Mouse (Mus musculus) hematopoietic stem cell, adult 5-6 weeks (primary cell): ENCODE measurements around the gene Ruvbl2. TPM values are rescaled to one million over a fixed set of nuclear protein-coding genes. Genes with fewer than 3 reads are reported as not detected.
"Not testable (repeated sequence)": the region's sequence is repeated elsewhere in the genome, so short reads cannot be mapped to it uniquely, and the experiment has no call there.

Experiments
- ATAC-seq, 2 experiments: fragments of 125-278 bp in 1 of 2; replicated peaks in 1 of 2; 2 replicates each; pipeline ENCODE4 v1.8.0; 2016 to 2017; ENCODE audit warnings: inconsistent platforms in 2 of 2, mild to moderate bottlenecking in 2 of 2, moderate number of reproducible peaks in 2 of 2, low read depth in 1 of 2, moderate TSS enrichment in 1 of 2; ENCODE audit not compliant: low FRiP score in 2 of 2, poor library complexity in 2 of 2, severe bottlenecking in 2 of 2, insufficient read depth in 1 of 2, low TSS enrichment in 1 of 2
- total RNA-seq: library from RNA; stranded (forward); fragments of 172-1452, 232-1000 nt; gene quantifications from 2 replicates; pipeline ENCODE4 v1.2.3, GENCODE M21; 2017

Gene Ruvbl2
- 134 and 137 TPM in 2 replicates for total RNA-seq

DNA sequence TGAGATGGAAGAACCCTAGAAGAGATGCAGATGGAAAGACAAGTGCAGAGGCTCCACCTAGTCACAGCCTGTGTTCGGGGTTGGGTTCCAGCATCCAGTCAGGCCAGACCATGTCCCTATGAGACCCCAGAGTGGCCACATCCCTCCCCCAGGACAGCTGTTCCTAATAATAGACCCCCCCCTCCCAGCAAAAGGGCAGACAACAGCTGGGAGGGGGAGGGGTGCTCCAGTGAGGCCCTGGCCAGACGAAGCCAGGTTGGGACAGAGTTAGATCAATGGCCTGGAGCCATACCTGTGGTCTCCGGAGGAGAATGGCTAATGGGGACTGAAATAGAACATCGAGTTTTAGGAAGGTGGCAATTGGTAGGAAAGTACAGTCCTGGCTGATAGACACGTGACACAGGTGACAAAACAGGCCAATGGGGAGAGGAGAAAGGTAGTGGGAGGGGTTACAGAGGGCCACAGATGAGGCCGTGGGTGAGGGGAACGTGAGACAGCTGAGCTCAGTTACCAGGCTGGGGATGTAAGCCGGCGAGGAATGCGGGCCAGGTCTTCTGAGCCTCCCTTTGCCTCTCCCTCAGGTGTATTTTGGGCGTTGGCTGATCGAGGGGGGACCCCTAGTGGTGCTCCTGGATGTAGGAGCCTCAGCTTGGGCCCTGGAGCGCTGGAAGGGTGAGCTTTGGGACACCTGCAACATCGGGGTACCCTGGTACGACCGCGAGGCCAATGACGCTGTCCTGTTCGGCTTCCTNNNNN is at the start of gene Ruvbl2:
Gene Ruvbl2 (minus strand): TSS at position 576 of the 756 bp plus-strand sequence.
- no peak for ATAC-seq

DNA sequence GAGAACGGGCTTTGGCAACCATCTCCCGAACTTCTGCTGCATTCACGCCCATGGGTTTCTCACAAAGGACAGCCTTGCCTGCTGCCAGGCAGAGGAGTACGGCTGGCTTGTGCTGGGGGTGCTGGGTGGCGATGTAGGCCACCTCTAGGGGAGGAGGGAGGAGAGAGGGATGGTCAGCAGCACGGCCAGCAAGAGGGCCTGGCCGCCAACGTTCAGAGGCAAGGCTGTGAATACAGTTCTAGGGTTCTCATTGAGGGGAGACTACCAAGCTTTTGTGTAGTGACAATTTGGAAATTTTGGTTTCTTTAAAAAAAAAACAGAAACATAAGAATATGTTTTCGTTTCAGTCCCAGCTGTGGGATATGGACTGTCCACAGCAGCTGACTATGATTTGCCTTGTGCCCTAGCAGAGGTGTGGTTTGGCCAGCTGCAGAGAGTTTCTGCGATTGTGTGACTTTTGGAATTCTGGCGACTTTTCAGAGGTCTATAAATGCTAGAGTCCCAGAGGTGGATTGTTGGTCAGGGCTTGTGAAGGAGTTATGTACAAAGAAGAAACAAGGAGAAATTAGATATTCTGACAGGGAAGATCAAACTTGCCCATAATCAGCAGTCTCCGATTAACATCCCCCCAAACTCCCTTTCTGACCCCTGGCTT is 49.0 kb upstream of the Ruvbl2 start, which contains the start of gene Gm45808:
Gene Gm45808 (minus strand): TSS at position 51 of the 655 bp plus-strand sequence.
- no peak for ATAC-seq

DNA sequence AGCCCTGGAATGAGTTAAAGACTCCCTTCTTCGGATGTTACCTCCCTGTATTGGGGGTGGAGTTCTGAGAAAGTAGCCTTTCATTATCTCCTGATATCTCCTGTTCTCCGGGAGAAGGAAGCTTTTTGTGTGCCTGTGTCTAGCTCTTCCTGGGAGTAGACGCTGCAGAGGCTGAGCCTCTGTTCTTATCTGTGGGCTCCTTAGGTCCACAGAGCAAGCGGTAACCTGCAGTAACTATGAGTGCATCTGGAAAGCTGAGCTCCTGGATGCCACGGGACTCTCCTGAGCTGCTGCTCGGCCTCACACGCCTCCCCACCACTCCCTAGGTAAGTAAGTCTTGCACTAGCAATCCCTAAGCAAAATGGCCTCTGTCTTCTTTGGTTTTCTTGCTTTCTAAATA is 48.3 kb upstream of the Ruvbl2 start:
- ATAC-seq = no peak

DNA sequence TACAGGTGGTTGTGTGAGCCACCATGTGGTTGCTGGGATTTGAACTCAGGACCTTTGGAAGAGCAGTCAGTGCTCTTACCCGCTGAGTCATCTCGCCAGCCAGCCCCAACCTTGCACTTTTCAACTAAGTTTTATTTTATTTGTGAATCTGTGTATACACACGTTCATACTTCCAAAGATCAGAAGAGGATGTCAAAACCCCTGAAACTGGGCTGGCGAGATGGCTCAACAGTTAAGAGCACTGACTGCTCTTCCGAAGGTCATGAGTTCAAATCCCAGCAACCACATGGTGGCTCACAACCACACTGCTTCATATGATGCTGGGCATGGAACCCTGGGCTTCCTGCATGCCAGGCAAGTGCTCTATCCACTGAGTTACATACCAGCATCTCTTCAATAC is 47.1 kb upstream of the Ruvbl2 start:
- ATAC-seq = not testable (repeated sequence)

DNA sequence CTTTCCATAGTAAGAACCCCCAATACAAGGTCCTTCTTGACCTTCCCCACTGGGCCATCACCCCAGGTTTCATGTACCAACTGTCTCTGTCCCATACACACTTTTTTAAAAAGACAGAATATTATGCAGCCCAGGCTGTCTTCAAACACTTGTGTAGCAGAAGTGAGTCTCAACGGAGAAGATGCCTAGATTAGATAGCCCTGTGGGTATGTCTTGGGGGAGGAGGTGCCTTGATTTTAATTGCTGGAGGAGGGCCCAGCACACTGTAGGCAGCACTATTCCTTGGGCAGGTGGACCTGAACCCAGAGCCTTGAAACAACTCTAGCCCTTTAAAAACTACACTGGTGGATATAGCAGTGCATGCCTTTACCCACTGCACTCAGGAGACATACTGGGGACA is 44.3 kb upstream of the Ruvbl2 start:
- no peak for ATAC-seq

DNA sequence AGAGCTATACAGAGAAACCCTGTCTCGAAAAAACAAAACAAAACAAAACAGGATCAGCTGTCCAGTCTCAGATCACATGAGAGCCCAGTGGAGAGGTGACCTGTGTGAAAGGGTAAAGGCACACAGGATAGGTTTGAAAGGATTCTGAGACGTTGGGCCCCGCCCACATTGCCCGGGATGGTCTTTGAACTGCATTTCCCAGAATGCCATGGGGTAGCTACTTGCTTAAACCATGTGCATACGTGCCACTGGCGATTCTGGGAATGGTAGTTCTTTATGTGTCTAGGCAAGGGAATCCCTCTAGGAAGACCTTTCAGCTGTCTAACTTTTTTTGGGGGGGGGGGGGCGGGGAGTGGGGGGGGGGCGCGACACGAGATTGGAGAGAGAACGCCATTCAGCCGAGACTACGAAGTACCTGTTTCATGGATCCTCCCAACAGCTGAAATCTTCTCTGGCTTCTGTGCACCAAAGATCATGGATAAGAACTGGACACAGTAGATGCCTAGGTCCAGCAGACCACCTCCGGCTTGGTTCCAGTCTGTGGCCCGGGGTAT is 43.6 kb upstream of the Ruvbl2 start, which contains the start of gene Tulp2:
Gene Tulp2 (plus strand): TSS at position 504 of the 554 bp plus-strand sequence.
- peak; percentile 56 to 72; a peak in 2 of 4 replicates for ATAC-seq

DNA sequence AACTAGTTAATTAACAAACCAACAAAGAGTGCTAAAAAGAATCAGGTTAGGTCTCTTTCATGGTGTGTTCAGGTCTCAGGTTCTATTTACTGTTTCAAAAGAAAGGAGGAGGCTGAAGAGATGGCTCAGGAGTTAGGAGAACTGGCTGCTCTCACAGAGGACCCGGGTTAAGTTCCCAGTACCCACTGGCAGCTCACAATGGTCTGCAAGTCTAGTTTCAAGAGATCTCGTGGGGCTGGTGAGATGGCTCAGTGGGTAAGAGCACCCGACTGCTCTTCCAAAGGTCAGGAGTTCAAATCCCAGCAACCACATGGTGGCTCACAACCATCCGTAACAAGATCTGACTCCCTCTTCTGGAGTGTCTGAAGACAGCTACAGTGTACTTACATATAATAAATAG is 42.4 kb upstream of the Ruvbl2 start:
- ATAC-seq = not testable (repeated sequence)

DNA sequence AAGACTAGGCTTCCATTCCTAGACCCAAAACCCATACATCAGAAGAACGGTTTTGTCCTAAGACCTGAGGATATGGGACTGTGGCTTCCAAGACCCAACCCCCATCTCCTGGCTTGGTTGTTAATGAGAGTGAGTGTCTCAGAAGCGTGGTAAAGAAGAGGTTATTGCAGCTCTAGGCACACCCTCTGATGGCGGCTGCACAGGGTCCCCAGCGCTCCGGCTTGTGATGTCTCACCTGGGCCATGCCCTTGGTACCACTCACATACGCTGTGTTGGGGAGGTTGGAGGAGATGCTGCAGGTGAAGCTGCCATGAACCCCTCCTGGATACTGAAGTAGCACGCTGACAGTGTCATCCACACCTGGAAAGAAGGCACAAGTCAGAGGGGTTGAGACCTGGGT is 40.9 kb upstream of the Ruvbl2 start:
- no peak for ATAC-seq

DNA sequence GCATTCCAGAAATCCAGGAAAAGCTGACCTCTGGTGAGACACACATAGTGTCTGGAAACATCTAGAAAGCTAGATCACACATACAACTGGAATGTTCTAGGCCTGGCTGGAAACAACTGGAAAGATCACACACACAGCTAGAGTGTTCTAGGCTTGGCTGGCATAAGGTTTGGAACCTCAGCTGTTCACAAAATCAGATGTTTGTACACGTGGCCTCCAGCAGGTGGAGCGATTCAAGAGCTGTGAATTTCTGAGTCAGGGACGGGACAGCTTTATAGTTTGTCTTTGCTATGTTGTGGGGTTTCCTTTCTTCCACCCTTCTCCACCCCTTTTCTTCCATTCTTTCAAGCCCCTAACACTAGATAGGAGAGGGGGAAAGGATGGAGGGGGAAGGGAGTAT is 39.1 kb upstream of the Ruvbl2 start:
- ATAC-seq = peak in 1 of 2 experiments; percentile 68; a peak in 1 of 4 replicates

DNA sequence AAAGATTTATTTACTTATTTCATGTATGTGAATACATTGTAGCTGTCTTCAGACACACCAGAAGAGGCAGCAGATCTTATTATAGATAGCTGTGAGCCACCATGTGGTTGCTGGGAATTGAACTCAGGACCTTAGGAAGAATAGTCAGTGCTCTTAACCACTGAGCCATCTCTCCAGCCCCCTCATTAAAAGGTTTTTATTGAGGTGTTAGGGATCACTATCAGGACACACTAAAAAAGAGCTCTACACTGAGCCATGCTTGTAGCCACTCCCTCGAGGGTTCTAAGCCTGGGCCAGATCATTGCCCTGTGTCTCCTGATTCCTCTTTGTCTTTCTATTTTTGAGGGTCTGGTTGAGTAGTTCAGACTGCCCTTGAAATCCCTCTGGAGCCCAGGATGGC is 38.6 kb upstream of the Ruvbl2 start:
- ATAC-seq = no peak

DNA sequence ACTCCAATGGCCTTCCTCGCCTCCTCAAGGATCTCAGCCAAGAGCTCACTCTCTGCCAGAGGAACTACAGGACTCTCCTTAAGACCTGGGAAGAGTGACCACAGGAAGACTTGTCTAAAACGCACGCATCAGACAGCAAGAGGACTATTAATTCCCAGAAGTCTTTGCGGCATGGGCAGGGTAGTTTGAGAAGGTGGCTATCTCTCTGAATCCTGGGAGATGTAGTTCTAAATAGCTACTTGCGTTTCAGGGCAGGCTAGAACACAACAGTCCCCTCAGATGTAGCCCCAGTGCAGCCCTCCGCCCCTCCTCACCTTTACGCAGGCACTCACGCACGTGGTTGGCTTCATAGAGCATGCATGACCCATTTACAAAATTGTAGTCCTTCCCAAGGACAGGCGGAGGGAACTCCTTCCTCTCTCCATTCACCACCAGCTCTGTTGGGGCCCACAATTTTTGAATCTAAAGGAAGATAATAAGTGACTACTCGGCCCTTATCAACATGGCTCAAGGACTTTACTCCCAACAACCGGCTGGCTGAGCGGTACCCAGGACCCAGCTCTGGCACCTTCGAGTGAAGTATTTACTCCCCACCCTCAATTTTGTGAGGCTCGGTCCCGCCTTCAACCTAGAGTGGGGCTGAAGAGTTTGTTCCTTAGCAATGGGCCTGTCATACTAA is 37.5 kb upstream of the Ruvbl2 start:
- ATAC-seq = no peak

DNA sequence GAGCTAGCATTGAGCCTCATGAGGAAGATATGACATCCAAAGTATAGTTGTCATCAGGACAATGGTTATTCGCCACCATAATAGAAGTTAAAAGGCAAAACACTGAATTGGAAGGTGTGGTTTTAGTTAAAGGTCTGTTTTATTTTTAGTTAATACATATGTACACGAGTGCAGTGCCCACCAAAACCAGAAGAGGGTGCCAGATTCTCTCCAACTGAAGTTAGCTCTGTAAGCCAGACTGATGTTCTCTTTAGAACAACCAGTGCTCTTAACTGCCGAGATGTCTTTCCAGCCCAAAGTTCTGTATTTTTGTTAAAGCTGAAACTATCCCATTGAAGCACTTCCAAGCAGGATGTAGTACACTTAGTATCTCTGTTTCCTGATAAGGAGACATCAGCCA is 33.0 kb upstream of the Ruvbl2 start:
- peak; percentile 53 to 68; a peak in 3 of 4 replicates for ATAC-seq

DNA sequence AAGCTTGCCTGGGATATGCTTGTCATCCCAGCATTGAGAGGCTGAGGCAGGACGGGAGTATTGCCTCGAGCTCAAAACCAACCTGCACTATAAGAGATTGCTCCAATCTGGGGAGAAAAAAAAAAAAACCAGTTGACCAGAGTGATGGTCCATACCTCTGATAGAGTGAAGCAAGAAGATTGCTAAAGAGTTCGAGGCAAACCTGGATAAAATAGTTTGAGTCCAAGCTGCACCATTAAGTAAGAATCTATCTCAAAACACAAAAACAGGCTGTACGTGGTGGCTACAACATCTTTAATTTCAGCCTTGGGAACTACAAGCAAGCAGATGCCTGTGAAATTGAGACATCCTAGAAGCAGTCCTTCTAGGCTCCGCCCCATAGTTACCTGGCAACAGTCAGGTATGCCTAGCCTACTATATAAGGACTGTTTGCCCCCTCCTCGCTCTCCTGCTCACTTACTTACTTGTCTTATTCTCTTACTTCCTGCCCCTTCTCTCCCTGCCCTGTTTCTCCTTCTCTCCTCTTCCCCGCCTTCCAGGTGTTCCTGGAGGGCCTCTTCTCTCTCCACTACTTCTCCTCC is 29.3 kb upstream of the Ruvbl2 start:
- ATAC-seq = 0 out of 4 replicates have a peak, but pooled peaks of 1 of the 2 experiments have one; percentile 3

DNA sequence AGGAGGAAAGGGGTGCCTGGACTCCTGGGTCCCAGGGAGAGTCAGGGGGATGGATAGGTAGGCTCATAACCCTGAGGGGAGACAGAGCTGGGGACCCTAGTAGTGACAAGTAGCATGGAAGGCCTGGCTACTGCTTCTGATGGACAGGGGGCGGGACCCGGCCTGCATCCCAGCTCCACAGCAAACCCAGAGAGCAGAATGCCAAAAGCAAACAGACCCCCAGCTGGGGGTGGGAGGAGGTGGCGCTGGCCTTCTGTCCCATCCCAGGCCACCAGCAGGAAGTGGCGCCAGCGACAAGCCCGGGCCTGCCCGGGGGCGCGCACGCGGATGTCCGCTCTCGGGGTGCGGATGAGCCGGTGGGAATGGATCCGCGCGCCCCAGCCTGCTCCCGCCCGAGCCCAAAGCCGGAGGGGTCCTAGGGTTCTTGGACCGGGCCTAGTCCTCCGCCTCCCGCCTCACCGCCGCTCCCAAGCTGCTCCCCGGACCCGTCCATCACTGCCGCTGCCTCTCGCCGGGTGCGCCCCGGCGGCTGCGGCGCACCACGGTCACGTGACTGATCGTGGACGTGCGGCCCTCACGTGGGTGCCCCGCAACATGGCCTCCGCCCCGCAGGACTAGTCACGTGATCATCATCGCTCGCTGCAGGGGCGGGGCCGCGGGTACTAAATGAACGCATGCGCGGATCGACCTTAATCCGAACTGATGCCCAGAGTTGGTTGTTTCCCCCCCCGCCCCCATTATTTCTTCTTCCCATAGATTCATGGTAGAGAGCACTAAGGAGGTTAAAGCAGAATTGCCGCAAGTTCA is 28.6 kb upstream of the Ruvbl2 start, which contains the start of gene Bax:
Gene Bax (minus strand): TSS at position 616 of the 807 bp plus-strand sequence.
- ATAC-seq = peak; percentile 70 to 79

DNA sequence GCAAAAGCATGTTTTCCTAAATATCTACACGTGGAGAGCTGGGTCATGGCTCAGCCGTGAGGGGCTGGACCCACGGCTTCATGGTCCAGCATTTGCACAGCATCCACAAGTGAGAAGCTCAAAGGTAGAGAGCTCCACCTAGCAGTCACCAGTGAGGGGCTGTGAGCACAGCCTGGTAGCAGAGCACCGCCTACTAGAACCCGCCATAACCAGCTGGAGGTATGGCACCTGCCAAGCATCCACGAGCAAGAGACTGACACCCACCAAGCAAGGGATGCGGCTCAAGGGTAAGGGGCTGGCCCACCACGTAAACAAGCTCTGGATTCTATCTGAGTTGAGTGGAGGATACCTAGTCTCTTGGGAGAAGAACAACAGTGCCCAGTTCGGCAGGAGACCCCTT is 27.7 kb upstream of the Ruvbl2 start:
- no peak for ATAC-seq

DNA sequence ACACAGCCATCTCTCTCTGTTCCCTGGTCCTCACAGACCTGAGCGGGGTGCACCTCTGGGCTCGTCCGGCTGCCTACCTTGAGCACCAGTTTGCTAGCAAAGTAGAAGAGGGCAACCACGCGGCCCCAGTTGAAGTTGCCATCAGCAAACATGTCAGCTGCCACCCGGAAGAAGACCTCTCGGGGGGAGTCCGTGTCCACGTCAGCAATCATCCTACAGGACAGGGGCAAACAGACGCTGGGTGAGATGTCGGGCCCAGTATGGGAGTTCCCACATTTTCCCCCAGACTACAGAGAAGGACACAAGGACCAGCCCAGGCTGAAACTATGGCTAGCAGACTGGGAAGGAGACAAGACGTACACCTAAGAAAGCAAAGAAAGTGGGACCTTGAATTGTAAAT is 27.2 kb upstream of the Ruvbl2 start:
- ATAC-seq = no peak
